Mouse (Mus musculus): ENCODE data around the gene Tuba3a. TPM values are rescaled to one million over a fixed set of nuclear protein-coding genes. Genes with fewer than 3 reads are reported as not detected.

Tuba3a gene
- polyA plus RNA-seq, 1 experiment from 2014 or later = 0.09 TPM

- Histone ChIP-seq H3K4me1 (no peaks in the 10 kb centered on the region), H3K27me3 (ENCODE audit: insufficient read depth, poor library complexity, severe bottlenecking) (no peaks in the 10 kb centered on the region; the same call in 1 of the 2 replicates), H3K36me3 (no peaks in the 10 kb centered on the region), H3K4me3 (no peak overlapping the region), H3K9me3 (no peaks in the 10 kb centered on the region), H3K27ac (no peak overlapping the region)
- no peak for DNase-seq (ENCODE audit: low spot score)
- WGBS = 89% methylated on average over 8 of the region's 8 CpGs
Observed at GRCm38 (mm10) chr6:125252711-125253110, 33.1 kb downstream of the Tuba3a start.

- Histone ChIP-seq H3K27ac (no peak overlapping the region), H3K9me3 (no peaks in the 10 kb centered on the region), H3K4me1 (no peaks in the 10 kb centered on the region), H3K27me3 (ENCODE audit: insufficient read depth, poor library complexity, severe bottlenecking) (no peaks in the 10 kb centered on the region; the same call in 1 of the 2 replicates), H3K4me3 (no peak overlapping the region), H3K36me3 (no peaks in the 10 kb centered on the region)
- WGBS = 79% methylated on average over 3 of the region's 3 CpGs
- DNase-seq (ENCODE audit: low spot score) = no peak
Observed at GRCm38 (mm10) chr6:125252285-125252684, 33.6 kb downstream of the Tuba3a start.

- Histone ChIP-seq H3K4me3 (no peak overlapping the region), H3K27me3 (ENCODE audit: insufficient read depth, poor library complexity, severe bottlenecking) (no peaks in the 10 kb centered on the region; the same call in 1 of the 2 replicates), H3K27ac (no peak overlapping the region), H3K36me3 (no peaks in the 10 kb centered on the region), H3K4me1 (0 out of 2 replicates have a peak, but pooled peaks cover 3% of the 10 kb centered on the region), H3K9me3 (no peaks in the 10 kb centered on the region)
- WGBS = 39% methylated on average over 1 of the region's 1 CpGs
- no peak for DNase-seq (ENCODE audit: low spot score)
Observed at GRCm38 (mm10) chr6:125244551-125244950, 41.3 kb downstream of the Tuba3a start.

GRCm38 (mm10) chr6:125241566-125241965, 44.3 kb downstream of the Tuba3a start:
- H3K4me3 ChIP-seq = no peak overlapping the region
- H3K27ac ChIP-seq = no peak overlapping the region
- WGBS = 81% methylated on average over 8 of the region's 8 CpGs
- H3K27me3 ChIP-seq (ENCODE audit: insufficient read depth, poor library complexity, severe bottlenecking) = no peaks in the 10 kb centered on the region
- H3K4me1 ChIP-seq = 0 out of 2 replicates have a peak, but pooled peaks cover 9% of the 10 kb centered on the region
- H3K9me3 ChIP-seq = no peaks in the 10 kb centered on the region
- H3K36me3 ChIP-seq = no peaks in the 10 kb centered on the region
- no peak for DNase-seq (ENCODE audit: low spot score)

- Histone ChIP-seq H3K27ac (no peak overlapping the region), H3K27me3 (ENCODE audit: insufficient read depth, poor library complexity, severe bottlenecking) (no peaks in the 10 kb centered on the region), H3K4me3 (no peak overlapping the region), H3K36me3 (no peaks in the 10 kb centered on the region), H3K9me3 (no peaks in the 10 kb centered on the region), H3K4me1 (0 out of 2 replicates have a peak, but pooled peaks cover 9% of the 10 kb centered on the region)
- DNase-seq (ENCODE audit: low spot score) = no peak
- WGBS = 78% methylated on average over 5 of the region's 5 CpGs
Observed at GRCm38 (mm10) chr6:125240617-125241016, 45.2 kb downstream of the Tuba3a start.

- Histone ChIP-seq H3K36me3 (no peaks in the 10 kb centered on the region), H3K27ac (no peak overlapping the region), H3K4me3 (no peak overlapping the region), H3K4me1 (peaks cover 11% of the 10 kb centered on the region), H3K27me3 (ENCODE audit: insufficient read depth, poor library complexity, severe bottlenecking) (no peaks in the 10 kb centered on the region), H3K9me3 (no peaks in the 10 kb centered on the region)
- 90% methylated on average over 5 of the region's 5 CpGs for WGBS
- no peak for DNase-seq (ENCODE audit: low spot score)
Observed at GRCm38 (mm10) chr6:125239547-125239946, 46.3 kb downstream of the Tuba3a start.

- Histone ChIP-seq H3K4me1 (peaks cover 23% of the 10 kb centered on the region), H3K27ac (no peak overlapping the region), H3K9me3 (no peaks in the 10 kb centered on the region), H3K27me3 (ENCODE audit: insufficient read depth, poor library complexity, severe bottlenecking) (no peaks in the 10 kb centered on the region), H3K4me3 (no peak overlapping the region), H3K36me3 (no peaks in the 10 kb centered on the region)
- WGBS = 51% methylated on average over 6 of the region's 6 CpGs
- no peak for DNase-seq (ENCODE audit: low spot score)
Observed at GRCm38 (mm10) chr6:125238396-125238795, 47.4 kb downstream of the Tuba3a start.

- DNase-seq (ENCODE audit: low spot score) = no peak
- Histone ChIP-seq H3K27me3 (ENCODE audit: insufficient read depth, poor library complexity, severe bottlenecking) (no peaks in the 10 kb centered on the region), H3K4me3 (no peak overlapping the region), H3K27ac (no peak overlapping the region), H3K4me1 (peaks cover 30% of the 10 kb centered on the region), H3K9me3 (no peaks in the 10 kb centered on the region), H3K36me3 (no peaks in the 10 kb centered on the region)
- WGBS = 81% methylated on average over 4 of the region's 4 CpGs
Observed at GRCm38 (mm10) chr6:125237421-125237820, 48.4 kb downstream of the Tuba3a start.

GRCm38 (mm10) chr6:125236782-125237181, 49.1 kb downstream of the Tuba3a start, which contains the start of gene Cd27:
Cd27 (minus strand) TSS chr6:125237010.
- Histone ChIP-seq H3K27ac (no peak within 1 kb of the TSS), H3K27me3 (ENCODE audit: insufficient read depth, poor library complexity, severe bottlenecking) (no peaks in the 10 kb centered on the region), H3K4me3 (no peak within 1 kb of the TSS), H3K4me1 (peaks cover 36% of the 10 kb centered on the region), H3K36me3 (no peaks in the 10 kb centered on the region), H3K9me3 (no peaks in the 10 kb centered on the region)
- WGBS = 50% methylated on average over 6 of the region's 6 CpGs
- DNase-seq (ENCODE audit: low spot score) = no peak

- no peaks in the 10 kb centered on the region for H3K36me3 ChIP-seq
- no peak overlapping the region for H3K4me3 ChIP-seq
- 83% methylated on average over 6 of the region's 6 CpGs for WGBS
- H3K27me3 ChIP-seq (ENCODE audit: insufficient read depth, poor library complexity, severe bottlenecking) = no peaks in the 10 kb centered on the region
- peaks cover 41% of the 10 kb centered on the region for H3K4me1 ChIP-seq
- DNase-seq (ENCODE audit: low spot score) = no peak
- H3K9me3 ChIP-seq = no peaks in the 10 kb centered on the region
- no peak overlapping the region for H3K27ac ChIP-seq
Observed at GRCm38 (mm10) chr6:125236341-125236740, 49.5 kb downstream of the Tuba3a start.

GRCm38 (mm10) chr6:125234520-125234828, 51.4 kb downstream of the Tuba3a start:
- DNase-seq (ENCODE audit: low spot score) = no peak
- Histone ChIP-seq H3K36me3 (no peaks in the 10 kb centered on the region), H3K4me1 (peaks cover 44% of the 10 kb centered on the region), H3K9me3 (no peaks in the 10 kb centered on the region), H3K27me3 (ENCODE audit: insufficient read depth, poor library complexity, severe bottlenecking) (no peaks in the 10 kb centered on the region), H3K27ac (peak overlapping the region; percentile 24; the same call in 1 of the 2 replicates), H3K4me3 (no peak overlapping the region)
- WGBS = 65% methylated on average over 5 of the region's 5 CpGs

GRCm38 (mm10) chr6:125233816-125234519, 51.9 kb downstream of the Tuba3a start:
- DNase-seq (ENCODE audit: low spot score) = no peak
- WGBS = 44% methylated on average over 7 of the region's 7 CpGs
- peak overlapping the region; percentile 24 for H3K27ac ChIP-seq

GRCm38 (mm10) chr6:125232516-125232915, 53.3 kb downstream of the Tuba3a start:
- Histone ChIP-seq H3K4me1 (peaks cover 42% of the 10 kb centered on the region), H3K4me3 (no peak overlapping the region), H3K27me3 (ENCODE audit: insufficient read depth, poor library complexity, severe bottlenecking) (no peaks in the 10 kb centered on the region), H3K27ac (peak overlapping the region; percentile 93; the same call in 1 of the 2 replicates), H3K9me3 (no peaks in the 10 kb centered on the region), H3K36me3 (no peaks in the 10 kb centered on the region)
- DNase-seq (ENCODE audit: low spot score) = no peak
- 70% methylated on average over 6 of the region's 6 CpGs for WGBS

More at GRCm38 (mm10) chr6:125233816-125234519, 51.9 kb downstream of the Tuba3a start:
- Histone ChIP-seq H3K4me1 (peaks cover 44% of the 10 kb centered on the region), H3K27me3 (ENCODE audit: insufficient read depth, poor library complexity, severe bottlenecking) (no peaks in the 10 kb centered on the region), H3K4me3 (no peak overlapping the region), H3K9me3 (no peaks in the 10 kb centered on the region), H3K36me3 (no peaks in the 10 kb centered on the region)

Data from heart, embryonic 10.5 days (tissue).